Mouse (Mus musculus) CH12.LX (cell line): ENCODE results near the gene Kcnj9.

Source experiments
- CTCF ChIP-seq, 2 experiments: IDR thresholded peaks in 1 of 2; conservative IDR thresholded peaks in 1 of 2; 2 replicates each; pipeline ENCODE4 v1.5.1; 2011 to 2012; ENCODE audit warnings: low read depth in 2 of 2, low read length in 2 of 2, improper control_type of control experiment in 1 of 2, inconsistent platforms in 1 of 2, mild to moderate bottlenecking in 1 of 2, moderate library complexity in 1 of 2
- E2F4 ChIP-seq: IDR thresholded peaks from 2 replicates; pipeline ENCODE4 v1.6.1; 2011; ENCODE audit warnings: low read depth, low read length, improper control_type of control experiment; ENCODE audit not compliant: insufficient replicate concordance
- EP300 ChIP-seq: IDR thresholded peaks from 2 replicates; pipeline ENCODE4 v1.6.1; 2011; ENCODE audit warnings: low read length, improper control_type of control experiment
- JUND ChIP-seq: conservative IDR thresholded peaks from 2 replicates; pipeline ENCODE4 v1.6.1; 2011; ENCODE audit warnings: low read depth, low read length, improper control_type of control experiment
- MAX ChIP-seq: IDR thresholded peaks from 2 replicates; pipeline ENCODE4 v1.6.1; 2011; ENCODE audit warnings: low read length, improper control_type of control experiment
- MEF2A ChIP-seq: IDR thresholded peaks from 2 replicates; pipeline ENCODE4 v1.6.1; 2014; ENCODE audit warnings: low read depth, mild to moderate bottlenecking, inconsistent platforms, low read length, improper control_type of control experiment, borderline replicate concordance
- PAX5 ChIP-seq: IDR thresholded peaks from 2 replicates; pipeline ENCODE4 v1.6.1; 2012; ENCODE audit warnings: low read length, inconsistent platforms, mixed read lengths
- POLR2A ChIP-seq: IDR thresholded peaks from 2 replicates; pipeline ENCODE4 v1.6.1; 2011; ENCODE audit warnings: low read depth, mild to moderate bottlenecking, improper control_type of control experiment, low read length
- POLR2AphosphoS2 ChIP-seq: IDR thresholded peaks from 2 replicates; pipeline ENCODE4 v1.6.1; 2011; ENCODE audit warnings: low read depth, low read length, improper control_type of control experiment
- SIN3A ChIP-seq: IDR thresholded peaks from 2 replicates; pipeline ENCODE4 v1.6.1; 2012; ENCODE audit warnings: low read length, improper control_type of control experiment, inconsistent platforms
- ZC3H11A ChIP-seq: IDR thresholded peaks from 2 replicates; pipeline ENCODE4 v1.6.1; 2012; ENCODE audit warnings: low read depth, mild to moderate bottlenecking, inconsistent platforms, low read length, improper control_type of control experiment

DNA sequence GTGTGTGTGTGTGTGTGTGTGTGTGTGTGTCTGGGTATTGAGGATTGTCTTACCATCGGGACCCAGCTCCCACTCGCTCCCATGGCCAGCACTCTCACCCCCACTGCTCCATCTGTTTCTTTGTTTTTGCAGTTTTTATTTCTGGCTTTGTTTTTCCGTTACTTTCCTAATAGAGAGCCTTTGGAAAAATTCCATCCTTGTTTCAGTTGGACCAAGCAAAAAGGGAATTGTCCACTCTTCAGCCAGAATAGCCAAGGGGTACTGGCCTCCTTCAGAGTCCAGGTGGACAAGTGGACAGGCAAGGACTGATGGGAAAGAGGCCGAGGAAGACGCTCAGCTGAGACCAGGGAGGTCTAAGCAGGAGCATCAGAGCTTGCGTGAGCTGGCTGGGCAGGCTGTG, 22.2 kb downstream of the Kcnj9 start:
- no peak for TF ChIP-seq E2F4
- no peak for TF ChIP-seq CTCF (conservative IDR thresholded peaks at IDR 0.05 in 1 of 2, IDR thresholded peaks at IDR 0.05 in 1 of 2; ENCODE audit: low read depth in 2 of 2, low read length in 2 of 2)
- TF ChIP-seq PAX5: no peak
- no peak for TF ChIP-seq POLR2AphosphoS2
- no peak for TF ChIP-seq MAX
- no peak for TF ChIP-seq MEF2A
- TF ChIP-seq POLR2A: no peak
- TF ChIP-seq SIN3A: no peak
- TF ChIP-seq ZC3H11A: no peak
- no peak for TF ChIP-seq EP300
- TF ChIP-seq JUND: no peak
